Mouse (Mus musculus): Measurements from ENCODE around the gene Obscn. TPM values are rescaled to one million over a fixed set of nuclear protein-coding genes. Genes with fewer than 3 reads are reported as not detected.

The Obscn gene
- total and polyA plus RNA-seq, 2 experiments from 2014 or later, result 107 to 245 TPM

DNA sequence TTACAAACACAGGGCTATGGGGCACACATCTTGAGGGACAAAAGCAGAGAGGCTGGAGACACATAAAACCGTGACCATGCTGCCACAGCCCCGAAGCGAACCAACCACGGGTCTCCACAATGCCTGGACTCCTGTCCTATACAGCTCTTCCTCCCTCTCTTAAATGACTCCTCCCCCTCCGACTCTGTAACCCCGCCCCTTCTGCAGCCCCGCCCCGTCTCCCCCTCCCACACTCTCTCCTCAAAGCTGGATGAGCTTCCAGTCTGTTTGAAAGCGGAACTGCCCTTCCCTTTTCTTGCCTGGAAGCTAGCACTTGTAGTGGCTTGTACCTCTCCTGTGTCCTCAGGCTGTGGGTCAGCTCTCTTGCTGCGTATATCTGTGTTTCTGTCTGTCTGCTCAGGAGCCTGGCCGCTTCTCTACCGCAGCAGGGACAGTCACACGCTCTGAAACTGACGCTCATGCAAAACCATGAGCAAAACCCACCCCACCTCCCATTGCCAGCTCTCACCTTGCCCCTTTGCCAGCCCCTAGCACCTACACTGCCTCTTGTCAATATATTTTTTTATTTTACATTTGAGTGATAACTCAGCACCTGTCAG lies 5.7 kb upstream of the Obscn start:
- Histone ChIP-seq H3K4me2 (ENCODE audit: low read depth, low read length) (peak overlapping the region; percentile 35), H3K4me3 (ENCODE audit: low read depth, low read length) (no peak overlapping the region), H3K27ac (ENCODE audit: low read depth) (peak overlapping the region; percentile 22; the same call in 1 of the 2 replicates), H3K4me1 (ENCODE audit: control insufficient read depth, insufficient read depth) (peaks cover 21% of the 10 kb centered on the region), H3K9ac (replicated peaks; ENCODE audit: low read depth, low read length) (no peak overlapping the region), H3K27me3 (ENCODE audit: control insufficient read depth, insufficient read depth, low read length) (no peaks in the 10 kb centered on the region), H3K36me3 (replicated peaks; ENCODE audit: control insufficient read depth, insufficient read depth, low read length) (no peaks in the 10 kb centered on the region), H3K9me3 (replicated peaks; ENCODE audit: control insufficient read depth, low read length) (no peaks in the 10 kb centered on the region)
- TF ChIP-seq EP300 (IDR thresholded peaks at IDR 0.05; ENCODE audit: low read depth) (no peak), CTCF (IDR thresholded peaks at IDR 0.05; ENCODE audit: low read depth) (no peak)
- no peak for ATAC-seq (ENCODE audit: insufficient read depth, low read depth)
- DNase-seq (ENCODE audit: low spot score), result peak; percentile 43
- WGBS, result 10% methylated on average over 14 of the region's 14 CpGs

DNA sequence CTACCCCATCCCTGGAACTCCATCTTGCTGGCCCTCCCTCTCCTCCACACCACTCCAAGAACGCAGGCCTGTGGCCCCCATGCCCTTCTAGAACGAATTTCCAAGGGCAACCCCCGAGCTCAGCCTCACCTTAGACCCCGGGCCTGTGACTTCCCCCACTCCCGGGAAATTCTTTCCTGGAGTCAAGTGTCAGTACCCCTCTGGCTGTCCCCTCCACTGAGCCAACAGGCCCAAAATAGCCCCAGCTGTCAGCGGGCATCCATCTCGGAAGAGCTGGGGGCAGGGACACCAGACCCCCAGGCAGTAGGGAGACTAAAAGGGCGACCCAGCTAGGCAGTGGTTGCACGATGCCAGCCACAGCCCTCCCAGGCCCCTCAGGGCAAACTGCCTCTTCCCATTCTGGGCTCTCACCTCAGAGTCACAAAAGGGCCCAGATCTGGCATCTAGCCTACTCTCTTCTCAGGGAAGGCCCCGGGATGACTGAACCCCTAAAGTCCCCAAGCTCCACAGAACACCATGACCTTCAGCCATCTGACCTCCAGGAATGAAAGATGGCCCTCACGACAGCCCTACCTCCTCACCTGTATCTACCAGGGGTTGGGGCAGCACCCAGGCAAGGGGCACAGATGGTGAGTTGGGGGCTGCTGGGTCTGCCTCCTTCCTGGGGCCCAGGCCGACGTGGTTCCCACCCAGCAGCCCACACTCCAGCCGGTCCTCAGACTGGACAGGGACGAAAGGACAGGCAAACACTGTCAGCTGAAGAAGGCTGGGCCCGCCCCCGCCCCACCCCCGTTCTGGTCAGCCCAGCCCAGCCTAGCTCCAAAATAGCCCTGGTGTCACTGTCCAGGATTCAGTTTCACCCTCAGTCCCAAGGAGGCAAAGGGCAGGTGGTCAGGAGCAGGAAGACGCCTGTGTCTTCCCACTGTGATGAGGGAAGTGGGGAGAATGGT lies 2.6 kb upstream of the Obscn start:
- TF ChIP-seq CTCF (IDR thresholded peaks at IDR 0.05; ENCODE audit: low read depth) (no peak), EP300 (IDR thresholded peaks at IDR 0.05; ENCODE audit: low read depth) (no peak)
- H3K9me3 ChIP-seq (replicated peaks; ENCODE audit: control insufficient read depth, low read length), result no peaks in the 10 kb centered on the region
- peak overlapping the region; percentile 99 for H3K27ac ChIP-seq (ENCODE audit: low read depth)
- H3K9ac ChIP-seq (replicated peaks; ENCODE audit: low read depth, low read length), result peak overlapping the region; percentile 77
- H3K4me1 ChIP-seq (ENCODE audit: control insufficient read depth, insufficient read depth), result peaks cover 34% of the 10 kb centered on the region
- peaks cover 14% of the 10 kb centered on the region for H3K36me3 ChIP-seq (replicated peaks; ENCODE audit: control insufficient read depth, insufficient read depth, low read length)
- peak; percentile 83 for ATAC-seq (ENCODE audit: insufficient read depth, low read depth)
- H3K4me2 ChIP-seq (ENCODE audit: low read depth, low read length), result peak overlapping the region; percentile 76
- H3K27me3 ChIP-seq (ENCODE audit: control insufficient read depth, insufficient read depth, low read length), result peaks cover 21% of the 10 kb centered on the region
- WGBS, result 33% methylated on average over 19 of the region's 19 CpGs
- peak overlapping the region; percentile 52 for H3K4me3 ChIP-seq (ENCODE audit: low read depth, low read length)
- peak; percentile 76 for DNase-seq (ENCODE audit: low spot score)

DNA sequence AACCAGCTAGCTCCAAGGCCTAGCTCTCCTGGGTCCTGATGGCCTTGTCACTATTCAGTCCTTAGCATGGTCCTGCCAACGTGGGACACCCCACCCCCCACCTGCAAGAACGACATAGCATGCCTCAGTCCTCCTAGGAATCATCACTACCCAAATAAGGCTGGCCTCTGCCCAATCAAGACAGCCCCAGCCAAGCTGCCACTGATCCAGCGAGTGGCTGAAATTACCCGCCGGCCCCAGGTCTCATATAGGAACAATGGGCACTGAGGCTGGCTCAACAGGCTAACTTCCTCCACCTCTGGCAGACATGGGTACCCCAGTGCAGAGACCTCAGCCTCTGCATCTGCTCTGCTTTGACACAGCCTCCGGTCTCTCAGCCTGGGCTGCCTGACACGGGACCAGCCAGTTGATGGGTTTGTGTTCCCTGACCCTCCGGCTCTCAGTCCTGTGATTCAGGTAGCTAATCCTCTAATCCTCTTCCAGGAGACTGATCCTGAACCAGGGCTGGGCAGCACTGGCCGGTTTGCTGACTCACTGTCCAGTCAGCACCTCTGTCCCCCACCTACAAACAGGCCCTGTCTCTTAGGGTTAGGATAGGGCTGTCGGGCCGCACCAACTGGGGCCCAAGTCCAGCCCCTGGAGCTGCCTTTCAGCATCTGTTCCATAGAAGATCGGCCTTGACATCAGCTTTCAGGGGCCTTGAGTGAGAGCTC lies 948 bp upstream of the Obscn start:
- no peak for DNase-seq (ENCODE audit: low spot score)
- H3K9ac ChIP-seq (replicated peaks; ENCODE audit: low read depth, low read length), result peak overlapping the region; percentile 77
- peak overlapping the region; percentile 76 for H3K4me2 ChIP-seq (ENCODE audit: low read depth, low read length)
- TF ChIP-seq CTCF (IDR thresholded peaks at IDR 0.05; ENCODE audit: low read depth) (no peak), EP300 (IDR thresholded peaks at IDR 0.05; ENCODE audit: low read depth) (no peak)
- H3K27ac ChIP-seq (ENCODE audit: low read depth), result peak overlapping the region; percentile 99
- peaks cover 34% of the 10 kb centered on the region for H3K4me1 ChIP-seq (ENCODE audit: control insufficient read depth, insufficient read depth)
- H3K27me3 ChIP-seq (ENCODE audit: control insufficient read depth, insufficient read depth, low read length), result peaks cover 21% of the 10 kb centered on the region
- ATAC-seq (ENCODE audit: insufficient read depth, low read depth), result no peak
- 41% methylated on average over 12 of the region's 12 CpGs for WGBS
- no peaks in the 10 kb centered on the region for H3K9me3 ChIP-seq (replicated peaks; ENCODE audit: control insufficient read depth, low read length)
- peak overlapping the region; percentile 52 for H3K4me3 ChIP-seq (ENCODE audit: low read depth, low read length)
- peaks cover 31% of the 10 kb centered on the region for H3K36me3 ChIP-seq (replicated peaks; ENCODE audit: control insufficient read depth, insufficient read depth, low read length)

DNA sequence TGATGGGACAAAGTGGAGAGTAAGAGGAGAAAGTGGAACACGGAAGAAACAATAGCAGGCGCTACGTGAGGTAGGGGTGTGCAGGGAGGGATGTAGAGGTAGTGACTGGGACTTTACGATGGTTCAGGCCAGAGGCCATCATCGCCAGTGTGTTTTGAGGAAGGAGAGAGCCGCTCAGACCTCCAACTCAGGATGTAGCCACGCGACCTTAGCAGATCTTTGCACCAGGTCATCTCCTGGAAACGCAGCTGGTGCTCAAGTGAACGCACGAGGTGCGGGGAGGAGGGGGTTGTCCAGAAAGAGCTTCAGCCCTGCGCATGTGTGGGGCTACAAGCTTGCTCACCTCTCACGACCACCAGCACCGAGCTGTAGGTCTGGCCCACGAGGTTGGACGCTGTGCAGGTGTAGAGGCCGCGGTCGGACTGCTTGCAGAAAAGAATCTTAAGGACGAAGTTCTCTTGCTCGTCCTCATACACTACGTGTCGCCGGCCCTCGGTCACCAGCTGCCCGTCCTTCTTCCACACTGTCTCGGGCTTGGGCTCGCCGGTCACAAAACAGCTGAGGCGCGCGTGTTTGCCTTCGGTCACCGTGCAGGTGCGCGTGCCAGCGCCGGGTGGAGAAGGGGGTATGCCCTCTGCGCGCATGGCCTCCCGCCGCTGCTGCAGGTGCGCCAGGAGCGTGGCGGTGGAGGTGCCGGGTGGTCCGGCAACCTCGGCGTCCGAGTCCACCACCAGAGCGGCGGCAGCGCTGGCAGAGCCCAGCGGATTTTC lies 966 bp downstream of the Obscn start:
- DNase-seq (ENCODE audit: low spot score), result no peak
- ATAC-seq (ENCODE audit: insufficient read depth, low read depth), result no peak
- peak overlapping the region; percentile 76 for H3K4me2 ChIP-seq (ENCODE audit: low read depth, low read length)
- H3K36me3 ChIP-seq (replicated peaks; ENCODE audit: control insufficient read depth, insufficient read depth, low read length), result peaks cover 44% of the 10 kb centered on the region
- TF ChIP-seq CTCF (IDR thresholded peaks at IDR 0.05; ENCODE audit: low read depth), result no peak
- TF ChIP-seq EP300 (IDR thresholded peaks at IDR 0.05; ENCODE audit: low read depth), result no peak
- peaks cover 21% of the 10 kb centered on the region for H3K27me3 ChIP-seq (ENCODE audit: control insufficient read depth, insufficient read depth, low read length)
- peaks cover 30% of the 10 kb centered on the region for H3K4me1 ChIP-seq (ENCODE audit: control insufficient read depth, insufficient read depth)
- H3K9ac ChIP-seq (replicated peaks; ENCODE audit: low read depth, low read length), result no peak overlapping the region
- 35% methylated on average over 55 of the region's 55 CpGs for WGBS
- no peak overlapping the region for H3K27ac ChIP-seq (ENCODE audit: low read depth)
- 0 out of 2 replicates have a peak overlapping the region, but pooled peaks have one; percentile 11 for H3K4me3 ChIP-seq (ENCODE audit: low read depth, low read length)
- H3K9me3 ChIP-seq (replicated peaks; ENCODE audit: control insufficient read depth, low read length), result no peaks in the 10 kb centered on the region

All from heart, postnatal 0 days (tissue).